ENCODE assay signal across 10 mouse cellular contexts in genomic region chr14:99044096-99044495, GRCm38 (mm10). TPM values are rescaled to one million over a fixed set of nuclear protein-coding genes. Genes with fewer than 3 reads are reported as not detected.
DNase-seq lines count a peak whose midpoint lies in the region; ATAC-seq and TF ChIP-seq lines count a peak whose summit lies in the region.
"Had no signal": no experiment of that assay in that cellular context is flagged by ENCODE, and none has a peak within 500 bp of the region (broad histone marks: within the 10 kb centered on the region; RNA-seq: fewer than 3 reads in every experiment).

No protein-coding gene starts in this region.

- no peak for TF ChIP-seq EP300 in liver, postnatal 0 days (IDR thresholded peaks at IDR 0.05; ENCODE audit: low read depth)

- peaks cover 27% of the 10 kb centered on the region for H3K4me1 ChIP-seq in heart, embryonic 10.5 days
- H3K4me1 ChIP-seq in G1E (ENCODE audit: insufficient read depth, low read depth, low read length), result peaks cover 58% of the 10 kb centered on the region
- H3K4me1 ChIP-seq in forebrain, postnatal 0 days (ENCODE audit: insufficient read depth), result peaks cover 13% of the 10 kb centered on the region
- H3K4me1 ChIP-seq in liver, postnatal 0 days (ENCODE audit: insufficient read depth), result peaks cover 19% of the 10 kb centered on the region

- 44% methylated on average over 10 of the region's 10 CpGs for WGBS in heart, embryonic 10.5 days
- WGBS in forebrain, postnatal 0 days, result 34% methylated on average over 10 of the region's 10 CpGs
- 39% methylated on average over 10 of the region's 10 CpGs for WGBS in liver, postnatal 0 days (ENCODE audit: insufficient replicate concordance)

- no peak for ATAC-seq in G1E (ENCODE audit: extremely low read depth, insufficient number of reproducible peaks, low FRiP score, poor library complexity, severe bottlenecking)
- no peak for ATAC-seq in forebrain, postnatal 0 days
- ATAC-seq in liver, postnatal 0 days, result no peak
- ATAC-seq: CD4-positive, CD25-positive, alpha-beta regulatory T cell, adult 4 months had no signal

- no peak overlapping the region for H3K27ac ChIP-seq in heart, embryonic 10.5 days
- no peak overlapping the region for H3K27ac ChIP-seq in forebrain, postnatal 0 days (ENCODE audit: low read depth, low read length)
- no peak overlapping the region for H3K27ac ChIP-seq in liver, postnatal 0 days (ENCODE audit: low read depth)

- no peaks in the 10 kb centered on the region for H3K27me3 ChIP-seq in heart, embryonic 10.5 days (ENCODE audit: insufficient read depth, poor library complexity, severe bottlenecking)
- H3K27me3 ChIP-seq in G1E (ENCODE audit: insufficient read depth, low read length), result no peaks in the 10 kb centered on the region
- H3K27me3 ChIP-seq in forebrain, postnatal 0 days (ENCODE audit: insufficient read depth, low read length), result no peaks in the 10 kb centered on the region
- H3K27me3 ChIP-seq in liver, postnatal 0 days (ENCODE audit: insufficient read depth, low read length), result no peaks in the 10 kb centered on the region

- no peaks in the 10 kb centered on the region for H3K9me3 ChIP-seq in heart, embryonic 10.5 days
- H3K9me3 ChIP-seq in G1E (replicated peaks), result no peaks in the 10 kb centered on the region
- H3K9me3 ChIP-seq in forebrain, postnatal 0 days (ENCODE audit: low read length), result no peaks in the 10 kb centered on the region
- H3K9me3 ChIP-seq in liver, postnatal 0 days (ENCODE audit: low read length), result no peaks in the 10 kb centered on the region

- intact Hi-C loops in heart, postnatal 25 days (cut with DNase I), result no loop called here

- H3K9ac ChIP-seq in forebrain, postnatal 0 days, result peak overlapping the region; percentile 18
- H3K9ac ChIP-seq in liver, postnatal 0 days (replicated peaks), result peak overlapping the region; percentile 18; the same call in 1 of the 2 replicates

- H3K36me3 ChIP-seq in heart, embryonic 10.5 days, result peaks cover 13% of the 10 kb centered on the region; the same call in 1 of the 2 replicates
- peaks cover 42% of the 10 kb centered on the region for H3K36me3 ChIP-seq in G1E (replicated peaks)
- no peaks in the 10 kb centered on the region for H3K36me3 ChIP-seq in forebrain, postnatal 0 days (ENCODE audit: insufficient read depth)
- H3K36me3 ChIP-seq in liver, postnatal 0 days (replicated peaks; ENCODE audit: insufficient read depth, low read length), result peaks cover 3% of the 10 kb centered on the region

- peak overlapping the region; percentile 86 for H3K4me3 ChIP-seq in heart, embryonic 10.5 days
- peak overlapping the region; percentile 95 for H3K4me3 ChIP-seq in G1E (ENCODE audit: low read depth, low read length)
- peak overlapping the region; percentile 87; the same call in 1 of the 2 replicates for H3K4me3 ChIP-seq in forebrain, postnatal 0 days (ENCODE audit: low read depth, low read length)
- H3K4me3 ChIP-seq in liver, postnatal 0 days (ENCODE audit: low read depth, low read length), result peak overlapping the region; percentile 91

- DNase-seq in heart, embryonic 10.5 days (ENCODE audit: low spot score), result no peak
- no peak for DNase-seq in heart, postnatal 25 days (ENCODE audit: low spot score)
- no peak for DNase-seq in G1E (ENCODE audit: low spot score)
- DNase-seq in forebrain, postnatal 0 days, result no peak
- no peak for DNase-seq in liver, postnatal 0 days
- no peak for DNase-seq in spleen, postnatal 14 days (ENCODE audit: low spot score in 2 of 2)
- DNase-seq in layer of hippocampus, postnatal 14 days (ENCODE audit: low spot score in 2 of 2), result no peak
- DNase-seq in kidney, adult 11 months, result no peak
- DNase-seq: kidney, postnatal 4 days had no signal

- peak overlapping the region; percentile 23 for H3K4me2 ChIP-seq in forebrain, postnatal 0 days (ENCODE audit: low read depth)
- peak overlapping the region; percentile 71 for H3K4me2 ChIP-seq in liver, postnatal 0 days (ENCODE audit: low read depth, low read length)

- TF ChIP-seq CTCF in G1E (IDR thresholded peaks at IDR 0.05; ENCODE audit: low read depth, low read length), result no peak
- TF ChIP-seq CTCF in forebrain, postnatal 0 days (IDR thresholded peaks at IDR 0.05; ENCODE audit: low read depth), result no peak
- no peak for TF ChIP-seq CTCF in liver, postnatal 0 days (IDR thresholded peaks at IDR 0.05; ENCODE audit: low read depth)

RNA-seq across cellular contexts. Expression of gene Mzt1, which starts 1.8 kb away (rescaled TPM):
- polyA plus RNA-seq in heart, embryonic 10.5 days (2016; fragmentation: Nextera tagmentation; extraction: Ambion mirVana), result 92.2 and 95.7 TPM in 2 replicates
- 10 to 100 TPM; 33.0 to 33.6 TPM for total RNA-seq in heart, postnatal 25 days (2021)
- total RNA-seq in G1E (2014; fragmentation: Nextera tagmentation), result 304 and 345 TPM in 2 replicates
- 156 and 181 TPM in 2 replicates for total RNA-seq in G1E (2017)
- polyA plus RNA-seq in G1E (2012), result 46.4 and 48.8 TPM in 2 replicates
- total RNA-seq in forebrain, postnatal 0 days (2014; rRNA removed), result 131 and 133 TPM in 2 replicates
- polyA plus RNA-seq in forebrain, postnatal 0 days (2015; fragmentation: Nextera tagmentation; extraction: Ambion mirVana), result 104 and 114 TPM in 2 replicates
- 42.5 and 43.2 TPM in 2 replicates for polyA plus RNA-seq in liver, postnatal 0 days (2015; fragmentation: Nextera tagmentation; extraction: Ambion mirVana)
- 10 to 100 TPM; 52.1 to 55.2 TPM for total RNA-seq in layer of hippocampus, postnatal 14 days (2021)

RNA-seq across cellular contexts. Expression of gene Bora, which starts 1.9 kb away (rescaled TPM):
- polyA plus RNA-seq in heart, embryonic 10.5 days (2016; fragmentation: Nextera tagmentation; extraction: Ambion mirVana), result 58.1 and 65.2 TPM in 2 replicates
- 1 to 10 TPM in 1 of 2 experiments, under 1 TPM in 1; 0.83 to 1.1 TPM for total RNA-seq in heart, postnatal 25 days (2021)
- total RNA-seq in G1E (2014; fragmentation: Nextera tagmentation) (164 and 189 TPM in 2 replicates), G1E (2017) (90.2 and 97.6 TPM in 2 replicates)
- 16.5 and 27.0 TPM in 2 replicates for polyA plus RNA-seq in G1E (2012)
- total RNA-seq in forebrain, postnatal 0 days (2014; rRNA removed), result 3.7 and 4.2 TPM in 2 replicates
- polyA plus RNA-seq in forebrain, postnatal 0 days (2015; fragmentation: Nextera tagmentation; extraction: Ambion mirVana), result 4.4 and 7.0 TPM in 2 replicates
- polyA plus RNA-seq in liver, postnatal 0 days (2015; fragmentation: Nextera tagmentation; extraction: Ambion mirVana), result 13.0 and 13.6 TPM in 2 replicates
- total RNA-seq in layer of hippocampus, postnatal 14 days (2021), result 1 to 10 TPM; 2.8 to 3.3 TPM

RNA-seq across cellular contexts. Expression of gene Rpl36a-ps1, which starts 50.0 kb away (rescaled TPM):
- 0.46 and 1.5 TPM in 2 replicates for polyA plus RNA-seq in heart, embryonic 10.5 days (2016; fragmentation: Nextera tagmentation; extraction: Ambion mirVana)
- 1 to 10 TPM; 1.6 to 1.7 TPM for total RNA-seq in heart, postnatal 25 days (2021)
- 3.0 TPM in 1 of 2 replicates, not detected in the other for total RNA-seq in G1E (2014; fragmentation: Nextera tagmentation)
- total RNA-seq in G1E (2017), result 27.6 and 29.2 TPM in 2 replicates
- polyA plus RNA-seq in G1E (2012), result 0.92 and 1.4 TPM in 2 replicates
- total RNA-seq in forebrain, postnatal 0 days (2014; rRNA removed), result 1.5 and 8.2 TPM in 2 replicates
- 1.4 TPM in 1 of 2 replicates, not detected in the other for polyA plus RNA-seq in forebrain, postnatal 0 days (2015; fragmentation: Nextera tagmentation; extraction: Ambion mirVana)
- 2.5 and 3.0 TPM in 2 replicates for polyA plus RNA-seq in liver, postnatal 0 days (2015; fragmentation: Nextera tagmentation; extraction: Ambion mirVana)
- 1 to 10 TPM in 1 of 2 experiments, under 1 TPM in 1; 0.90 to 1.4 TPM for total RNA-seq in layer of hippocampus, postnatal 14 days (2021)

RNA-seq across cellular contexts. Expression of gene Pibf1, which starts 55.1 kb away (rescaled TPM):
- polyA plus RNA-seq in heart, embryonic 10.5 days (2016; fragmentation: Nextera tagmentation; extraction: Ambion mirVana), result 16.4 and 18.5 TPM in 2 replicates
- 1 to 10 TPM; 7.4 to 7.8 TPM for total RNA-seq in heart, postnatal 25 days (2021)
- total RNA-seq in G1E (2014; fragmentation: Nextera tagmentation) (53.2 and 58.1 TPM in 2 replicates), G1E (2017) (52.8 and 67.9 TPM in 2 replicates)
- polyA plus RNA-seq in G1E (2012), result 0.95 and 1.4 TPM in 2 replicates
- total RNA-seq in forebrain, postnatal 0 days (2014; rRNA removed), result 18.8 and 20.6 TPM in 2 replicates
- 9.3 and 12.6 TPM in 2 replicates for polyA plus RNA-seq in forebrain, postnatal 0 days (2015; fragmentation: Nextera tagmentation; extraction: Ambion mirVana)
- polyA plus RNA-seq in liver, postnatal 0 days (2015; fragmentation: Nextera tagmentation; extraction: Ambion mirVana), result 4.7 and 4.9 TPM in 2 replicates
- total RNA-seq in layer of hippocampus, postnatal 14 days (2021), result 10 to 100 TPM; 12.3 to 14.3 TPM

RNA-seq across cellular contexts. Expression of gene Dis3, which starts 55.5 kb away (rescaled TPM):
- 29.1 and 37.2 TPM in 2 replicates for polyA plus RNA-seq in heart, embryonic 10.5 days (2016; fragmentation: Nextera tagmentation; extraction: Ambion mirVana)
- total RNA-seq in heart, postnatal 25 days (2021), result 10 to 100 TPM; 10.5 to 11.6 TPM
- 105 and 113 TPM in 2 replicates for total RNA-seq in G1E (2014; fragmentation: Nextera tagmentation)
- total RNA-seq in G1E (2017), result 70.1 and 80.3 TPM in 2 replicates
- 26.4 and 36.2 TPM in 2 replicates for polyA plus RNA-seq in G1E (2012)
- 25.3 and 28.0 TPM in 2 replicates for total RNA-seq in forebrain, postnatal 0 days (2014; rRNA removed)
- polyA plus RNA-seq in forebrain, postnatal 0 days (2015; fragmentation: Nextera tagmentation; extraction: Ambion mirVana), result 22.5 and 26.3 TPM in 2 replicates
- 7.1 and 7.5 TPM in 2 replicates for polyA plus RNA-seq in liver, postnatal 0 days (2015; fragmentation: Nextera tagmentation; extraction: Ambion mirVana)
- total RNA-seq in layer of hippocampus, postnatal 14 days (2021), result 10 to 100 TPM; 20.8 to 21.7 TPM

Comparison
In these comparisons a context has a peak if more than half of its experiments do, and no peak if none do; other contexts are left out.
1. RNA of gene Bora, which starts 1.9 kb away (total RNA-seq): 90.2 to 189 TPM in G1E; 3.7 to 4.2 TPM in forebrain, postnatal 0 days, 2.8 to 3.3 TPM in layer of hippocampus, postnatal 14 days and 0.83 to 1.1 TPM in heart, postnatal 25 days; every median in the first group is over 10 times any median in the second.
2. Peak in every context shown above with its lines, with median percentiles within 50 percentile points of each other: H3K4me3 ChIP-seq.